Mouse (Mus musculus): ENCODE data around the gene Hist1h3c. TPM values are rescaled to one million over a fixed set of nuclear protein-coding genes. Genes with fewer than 3 reads are reported as not detected.
"Not testable (repeated sequence)": the region's sequence is repeated elsewhere in the genome, so short reads cannot be mapped to it uniquely, and the experiment has no call there.

Hist1h3c gene
- polyA plus RNA-seq, 1 experiment from 2014 or later: 7.3 TPM

- WGBS (ENCODE audit: insufficient replicate concordance): 0% methylated on average over 19 of the region's 22 CpGs
- Histone ChIP-seq H3K4me2 (peak within 1 kb of the TSS; percentile 87), H3K4me1 (replicated peaks) (peaks cover 57% of the 10 kb centered on the region), H3K9me3 (replicated peaks) (no peaks in the 10 kb centered on the region), H3K9ac (peak within 1 kb of the TSS; percentile 71), H3K4me3 (replicated peaks) (peak within 1 kb of the TSS; percentile 54), H3K27me3 (no peaks in the 10 kb centered on the region), H3K27ac (replicated peaks) (peak within 1 kb of the TSS; percentile 99), H3K36me3 (replicated peaks) (no peaks in the 10 kb centered on the region)
- peak; percentile 67 for ATAC-seq (ENCODE audit: insufficient read depth)
Observed at GRCm38 (mm10) chr13:23756790-23757189, 11.4 kb upstream of the Hist1h3c start, which contains the start of gene Hist1h4b. Hist1h4b (plus strand) TSS chr13:23757013.

- Histone ChIP-seq H3K27me3 (no peaks in the 10 kb centered on the region), H3K9me3 (replicated peaks) (no peaks in the 10 kb centered on the region), H3K4me1 (replicated peaks) (peaks cover 50% of the 10 kb centered on the region), H3K36me3 (replicated peaks) (no peaks in the 10 kb centered on the region), H3K4me2 (no peak overlapping the region), H3K27ac (replicated peaks) (peak overlapping the region; percentile 87), H3K9ac (peak overlapping the region; percentile 20; the same call in 1 of the 2 replicates), H3K4me3 (replicated peaks) (no peak overlapping the region)
- ATAC-seq (ENCODE audit: insufficient read depth): no peak
Observed at GRCm38 (mm10) chr13:23755000-23755399, 9.6 kb upstream of the Hist1h3c start.

DNA sequence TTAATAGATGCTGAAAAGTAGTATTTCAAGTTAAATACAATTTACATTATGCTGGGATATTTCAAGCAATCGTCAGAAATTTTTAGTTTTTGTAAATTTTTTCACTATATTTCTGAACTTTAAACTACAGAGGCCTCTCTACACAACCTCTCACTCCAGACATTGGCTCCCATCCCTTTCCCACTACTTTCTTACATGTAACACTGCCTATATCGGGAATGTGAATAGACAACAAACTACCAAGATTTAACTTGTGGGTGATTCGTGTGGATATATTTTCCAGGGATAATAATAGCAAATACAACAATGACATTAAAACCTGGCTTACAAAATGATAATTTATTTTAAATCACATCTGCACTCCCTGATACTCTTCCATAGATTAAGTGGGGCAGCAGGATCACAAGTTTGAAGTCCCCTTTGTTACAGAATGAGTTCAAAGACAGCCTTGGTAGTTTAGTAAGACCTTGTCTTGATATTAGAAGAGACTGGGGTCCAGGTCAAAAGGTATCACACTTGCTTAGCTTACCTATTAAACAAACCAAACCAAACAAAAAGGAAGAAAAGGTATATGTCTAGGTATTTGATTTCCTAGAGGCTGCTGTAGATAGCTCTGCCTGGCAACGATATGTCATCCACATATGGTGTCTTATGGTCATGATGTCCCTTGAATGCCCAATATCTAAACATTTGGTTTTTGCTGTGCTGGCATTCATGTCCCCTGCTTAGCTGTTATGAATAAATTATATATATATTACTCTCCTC is 8.1 kb upstream of the Hist1h3c start:
- WGBS (ENCODE audit: insufficient replicate concordance): 49% methylated on average over 4 of the region's 4 CpGs
- ATAC-seq (ENCODE audit: insufficient read depth): no peak
- H3K9ac ChIP-seq: peak overlapping the region; percentile 59

GRCm38 (mm10) chr13:23752742-23753172 is 7.4 kb upstream of the Hist1h3c start:
- Histone ChIP-seq H3K9ac (peak overlapping the region; percentile 59), H3K4me1 (replicated peaks) (peaks cover 48% of the 10 kb centered on the region), H3K4me3 (replicated peaks) (peak overlapping the region; percentile 51), H3K4me2 (peak overlapping the region; percentile 58), H3K27me3 (no peaks in the 10 kb centered on the region), H3K27ac (replicated peaks) (peak overlapping the region; percentile 92), H3K9me3 (replicated peaks) (no peaks in the 10 kb centered on the region), H3K36me3 (replicated peaks) (no peaks in the 10 kb centered on the region)
- no peak for ATAC-seq (ENCODE audit: insufficient read depth)
- WGBS (ENCODE audit: insufficient replicate concordance): 2% methylated on average over 6 of the region's 6 CpGs

More for the DNA sequence above, 8.1 kb upstream of the Hist1h3c start:
- peak overlapping the region; percentile 92 for H3K27ac ChIP-seq (replicated peaks)
- peak overlapping the region; percentile 51 for H3K4me3 ChIP-seq (replicated peaks)
- no peaks in the 10 kb centered on the region for H3K36me3 ChIP-seq (replicated peaks)
- no peaks in the 10 kb centered on the region for H3K27me3 ChIP-seq
- peak overlapping the region; percentile 58 for H3K4me2 ChIP-seq
- no peaks in the 10 kb centered on the region for H3K9me3 ChIP-seq (replicated peaks)
- H3K4me1 ChIP-seq (replicated peaks): peaks cover 47% of the 10 kb centered on the region

GRCm38 (mm10) chr13:23752067-23752741 is 6.8 kb upstream of the Hist1h3c start, which contains the start of gene Hist1h3b:
Hist1h3b (plus strand) TSS chr13:23752267.
- not testable (repeated sequence) for H3K9me3 ChIP-seq (replicated peaks); H3K36me3 ChIP-seq (replicated peaks); H3K27me3 ChIP-seq
- peak within 1 kb of the TSS; percentile 99 for H3K27ac ChIP-seq (replicated peaks)
- peak within 1 kb of the TSS; percentile 51 for H3K4me3 ChIP-seq (replicated peaks)
- peak within 1 kb of the TSS; percentile 63 for H3K9ac ChIP-seq
- peak within 1 kb of the TSS; percentile 66 for H3K4me2 ChIP-seq
- ATAC-seq (ENCODE audit: insufficient read depth): peak; percentile 73
- under 1% methylated on average over 22 of the region's 47 CpGs for WGBS (ENCODE audit: insufficient replicate concordance)
- H3K4me1 ChIP-seq (replicated peaks): peaks cover 47% of the 10 kb centered on the region

DNA sequence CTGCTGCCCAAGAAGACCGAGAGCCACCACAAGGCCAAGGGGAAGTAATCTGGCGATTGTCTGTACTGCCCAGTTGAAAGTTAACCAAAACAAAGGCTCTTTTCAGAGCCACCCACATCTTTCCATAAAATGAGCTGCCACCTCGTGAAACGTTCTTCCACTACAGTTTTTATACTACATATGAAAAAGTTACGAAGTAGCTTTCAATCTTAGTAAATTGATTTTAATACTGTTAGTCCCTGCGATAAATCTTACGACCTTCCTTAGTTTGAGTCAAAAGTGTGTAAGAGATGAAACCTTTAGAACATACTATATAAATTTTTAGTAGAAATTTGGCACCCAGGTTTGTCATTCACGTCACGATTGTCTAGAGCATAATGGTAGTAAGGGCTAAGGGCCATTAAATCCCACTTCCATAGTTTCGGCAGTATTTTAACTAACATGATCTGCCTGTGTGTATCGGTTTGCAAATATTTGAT is 6.1 kb upstream of the Hist1h3c start:
- H3K9me3 ChIP-seq (replicated peaks): no peaks in the 10 kb centered on the region
- peak overlapping the region; percentile 63 for H3K9ac ChIP-seq
- under 1% methylated on average over 11 of the region's 11 CpGs for WGBS (ENCODE audit: insufficient replicate concordance)
- no peaks in the 10 kb centered on the region for H3K27me3 ChIP-seq
- peak; percentile 11 for ATAC-seq (ENCODE audit: insufficient read depth)
- H3K4me1 ChIP-seq (replicated peaks): peaks cover 46% of the 10 kb centered on the region
- peak overlapping the region; percentile 51 for H3K4me3 ChIP-seq (replicated peaks)
- peak overlapping the region; percentile 66 for H3K4me2 ChIP-seq
- H3K27ac ChIP-seq (replicated peaks): peak overlapping the region; percentile 99
- H3K36me3 ChIP-seq (replicated peaks): no peaks in the 10 kb centered on the region

DNA sequence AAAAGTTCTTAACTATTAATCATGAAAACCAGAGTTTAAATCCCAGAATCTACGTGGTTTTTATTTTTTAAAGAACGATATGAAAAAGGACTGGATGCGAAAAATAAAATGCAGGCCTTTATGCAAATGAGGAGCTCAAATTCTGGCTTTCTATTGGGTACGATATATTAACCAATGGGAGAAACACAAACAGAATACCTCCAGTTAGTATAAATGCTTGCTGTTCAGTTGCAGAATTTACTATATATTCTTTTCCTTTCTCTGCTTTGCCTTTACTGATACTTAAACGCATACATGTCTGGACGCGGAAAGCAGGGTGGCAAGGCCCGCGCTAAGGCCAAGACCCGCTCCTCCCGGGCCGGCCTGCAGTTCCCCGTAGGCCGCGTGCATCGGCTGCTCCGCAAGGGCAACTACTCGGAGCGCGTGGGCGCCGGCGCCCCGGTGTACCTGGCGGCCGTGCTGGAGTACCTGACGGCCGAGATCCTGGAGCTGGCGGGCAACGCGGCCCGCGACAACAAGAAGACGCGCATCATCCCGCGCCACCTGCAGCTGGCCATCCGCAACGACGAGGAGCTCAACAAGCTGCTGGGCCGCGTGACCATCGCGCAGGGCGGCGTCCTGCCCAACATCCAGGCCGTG is 5.6 kb upstream of the Hist1h3c start, which contains the start of gene Hist1h2ab:
Gene Hist1h2ab, plus strand, starts transcription at position 288 of the 639 bp plus-strand sequence.
- Histone ChIP-seq H3K4me3 (replicated peaks) (peak within 1 kb of the TSS; percentile 51), H3K27ac (replicated peaks) (peak within 1 kb of the TSS; percentile 99), H3K4me2 (peak within 1 kb of the TSS; percentile 66), H3K4me1 (replicated peaks) (peaks cover 41% of the 10 kb centered on the region), H3K9ac (peak within 1 kb of the TSS; percentile 63)
- peak; percentile 35 for ATAC-seq (ENCODE audit: insufficient read depth)
- WGBS (ENCODE audit: insufficient replicate concordance): under 1% methylated on average over 35 of the region's 47 CpGs
- not testable (repeated sequence) for H3K9me3 ChIP-seq (replicated peaks); H3K27me3 ChIP-seq; H3K36me3 ChIP-seq (replicated peaks)

- H3K36me3 ChIP-seq (replicated peaks): no peaks in the 10 kb centered on the region
- no peaks in the 10 kb centered on the region for H3K9me3 ChIP-seq (replicated peaks)
- no peaks in the 10 kb centered on the region for H3K27me3 ChIP-seq
- 76% methylated on average over 5 of the region's 5 CpGs for WGBS (ENCODE audit: insufficient replicate concordance)
- H3K27ac ChIP-seq (replicated peaks): peak overlapping the region; percentile 99
- no peak overlapping the region for H3K4me3 ChIP-seq (replicated peaks)
- peak overlapping the region; percentile 17 for H3K9ac ChIP-seq
- peaks cover 35% of the 10 kb centered on the region for H3K4me1 ChIP-seq (replicated peaks)
- no peak for ATAC-seq (ENCODE audit: insufficient read depth)
- H3K4me2 ChIP-seq: no peak overlapping the region
Observed at GRCm38 (mm10) chr13:23749563-23750121, 4.2 kb upstream of the Hist1h3c start.

DNA sequence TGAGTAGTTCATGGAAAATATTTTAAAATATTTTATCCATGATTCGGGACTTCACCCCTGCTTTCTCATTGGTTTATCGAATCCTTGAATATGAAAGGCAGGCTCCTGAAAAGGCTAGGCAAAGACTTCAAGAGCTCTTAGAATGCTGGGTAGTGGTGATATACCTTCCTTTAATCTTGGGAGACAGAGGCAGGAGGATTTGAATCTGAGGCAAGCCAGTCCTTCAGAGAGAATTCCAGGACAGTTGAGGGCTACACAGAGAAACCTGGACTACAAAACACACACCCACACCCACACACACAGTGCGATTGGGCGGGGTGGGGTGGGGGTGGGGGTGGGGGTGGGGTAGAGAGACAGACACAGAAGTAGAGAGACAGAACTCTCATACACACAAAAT is 2.5 kb upstream of the Hist1h3c start:
- Histone ChIP-seq H3K27me3 (no peaks in the 10 kb centered on the region), H3K36me3 (replicated peaks) (no peaks in the 10 kb centered on the region), H3K4me2 (peak overlapping the region; percentile 66), H3K27ac (replicated peaks) (peak overlapping the region; percentile 99), H3K9ac (peak overlapping the region; percentile 81), H3K4me3 (replicated peaks) (peak overlapping the region; percentile 62), H3K9me3 (replicated peaks) (no peaks in the 10 kb centered on the region), H3K4me1 (replicated peaks) (peaks cover 36% of the 10 kb centered on the region)
- WGBS (ENCODE audit: insufficient replicate concordance): 6% methylated on average over 4 of the region's 4 CpGs
- no peak for ATAC-seq (ENCODE audit: insufficient read depth)

DNA sequence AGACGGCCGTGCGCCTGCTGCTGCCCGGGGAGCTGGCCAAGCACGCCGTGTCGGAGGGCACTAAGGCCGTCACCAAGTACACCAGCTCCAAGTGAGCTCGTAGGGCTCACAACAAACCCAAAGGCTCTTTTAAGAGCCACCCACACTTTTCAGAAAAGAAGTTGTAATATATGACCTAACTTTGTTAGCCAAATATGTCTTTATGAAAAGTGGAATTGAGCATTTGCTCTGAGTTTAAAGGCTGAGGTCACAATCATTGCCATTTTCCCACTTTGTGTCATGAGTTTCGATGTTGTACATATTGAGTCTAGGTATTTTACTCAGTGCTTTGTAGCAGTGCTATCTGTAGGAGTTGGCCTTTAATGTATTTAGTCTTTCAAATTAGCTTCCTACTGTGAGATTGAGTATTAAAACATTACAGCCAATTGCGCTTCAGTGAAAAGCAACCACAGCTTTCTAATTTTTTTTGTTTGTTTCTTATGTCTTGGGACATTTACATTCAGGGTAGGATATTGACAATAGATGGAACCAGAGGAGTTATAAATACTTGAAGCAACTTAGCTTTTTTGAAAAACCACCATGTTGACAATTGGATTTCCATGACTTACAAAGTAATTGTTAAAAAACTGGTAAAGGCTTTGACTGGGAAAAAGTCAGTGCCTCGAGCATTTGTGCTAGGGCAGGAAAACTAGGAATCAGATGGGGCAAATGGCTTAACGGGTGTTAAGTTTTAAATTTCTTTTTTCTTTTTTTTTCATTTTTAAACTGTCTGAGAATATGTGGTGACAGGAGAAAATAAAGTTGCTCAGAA is 1.9 kb upstream of the Hist1h3c start:
- peak; percentile 20; the same call in 1 of the 2 replicates for ATAC-seq (ENCODE audit: insufficient read depth)
- peak overlapping the region; percentile 99 for H3K27ac ChIP-seq (replicated peaks)
- H3K9ac ChIP-seq: peak overlapping the region; percentile 81
- peaks cover 38% of the 10 kb centered on the region for H3K4me1 ChIP-seq (replicated peaks)
- WGBS (ENCODE audit: insufficient replicate concordance): 3% methylated on average over 13 of the region's 13 CpGs
- peak overlapping the region; percentile 62 for H3K4me3 ChIP-seq (replicated peaks)
- H3K36me3 ChIP-seq (replicated peaks): no peaks in the 10 kb centered on the region
- H3K4me2 ChIP-seq: peak overlapping the region; percentile 66
- H3K9me3 ChIP-seq (replicated peaks): no peaks in the 10 kb centered on the region
- no peaks in the 10 kb centered on the region for H3K27me3 ChIP-seq
